Mouse (Mus musculus): ENCODE measurements around the gene Cyfip1. TPM values are rescaled to one million over a fixed set of nuclear protein-coding genes. Genes with fewer than 3 reads are reported as not detected.
A peak's percentile ranks its signal among the peaks of the same experiment; 100 is the strongest.

The Cyfip1 gene
- total RNA-seq, 2 experiments from 2014 or later: 68.1 to 75.4 TPM

GRCm38 (mm10) chr7:55868247-55868646 is 26.7 kb downstream of the Cyfip1 start:
- DNase-seq (ENCODE audit: extremely low spot score in 1 of 2, low spot score in 2 of 2): no peak
- H3K4me3 ChIP-seq: no peak overlapping the region
- no peak for TF ChIP-seq CTCF (IDR thresholded peaks at IDR 0.05)
- intact Hi-C loops (cut with DNase I): no loop called here
- H3K27ac ChIP-seq: no peak overlapping the region

GRCm38 (mm10) chr7:55869220-55869619 is 27.7 kb downstream of the Cyfip1 start:
- DNase-seq (ENCODE audit: extremely low spot score in 1 of 2, low spot score in 2 of 2): no peak
- Histone ChIP-seq H3K4me3 (no peak overlapping the region), H3K27ac (no peak overlapping the region)
- intact Hi-C loops (cut with DNase I): no loop called here
- TF ChIP-seq CTCF (IDR thresholded peaks at IDR 0.05): no peak

DNA sequence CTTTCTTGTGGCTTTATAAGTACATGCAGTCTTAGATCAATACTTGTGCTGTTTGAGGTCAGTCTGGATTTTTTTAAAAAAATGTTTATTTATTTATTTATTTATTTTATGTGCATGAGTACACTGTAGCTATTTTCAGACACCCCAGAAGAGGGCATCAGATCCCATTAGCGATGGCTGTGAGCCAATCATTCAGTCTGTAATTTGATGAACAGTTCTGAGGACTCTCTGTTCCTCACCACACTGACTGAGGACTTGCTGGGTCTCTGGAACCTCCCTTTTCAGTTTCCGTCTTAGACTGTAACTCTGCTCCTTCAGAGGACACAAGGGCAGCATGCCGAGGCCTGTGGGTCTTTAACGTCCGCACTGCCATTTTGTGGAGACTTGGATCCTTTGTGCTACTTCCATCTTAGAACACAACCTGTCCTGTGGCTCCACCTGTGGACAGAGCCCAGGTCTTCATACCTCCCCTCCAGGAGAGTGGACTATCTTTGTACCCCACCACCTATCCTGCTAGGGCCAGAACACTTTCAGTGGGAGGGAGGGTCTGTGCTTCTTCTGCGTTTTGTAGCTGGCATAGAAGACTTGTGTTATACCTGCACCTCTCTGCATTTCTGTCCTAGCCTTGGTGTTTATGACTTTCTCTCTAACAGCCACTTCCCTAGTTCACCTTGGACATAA is 28.9 kb downstream of the Cyfip1 start:
- H3K4me3 ChIP-seq: no peak overlapping the region
- intact Hi-C loops (cut with DNase I): no loop called here
- DNase-seq (ENCODE audit: extremely low spot score in 1 of 2, low spot score in 2 of 2): no peak
- H3K27ac ChIP-seq: no peak overlapping the region
- peak; percentile 10; the same call in 1 of the 2 replicates for TF ChIP-seq CTCF (IDR thresholded peaks at IDR 0.05)

GRCm38 (mm10) chr7:55871476-55871875 is 29.9 kb downstream of the Cyfip1 start:
- Histone ChIP-seq H3K27ac (no peak overlapping the region), H3K4me3 (no peak overlapping the region)
- no peak for TF ChIP-seq CTCF (IDR thresholded peaks at IDR 0.05)
- intact Hi-C loops (cut with DNase I): no loop called here
- no peak for DNase-seq (ENCODE audit: extremely low spot score in 1 of 2, low spot score in 2 of 2)

DNA sequence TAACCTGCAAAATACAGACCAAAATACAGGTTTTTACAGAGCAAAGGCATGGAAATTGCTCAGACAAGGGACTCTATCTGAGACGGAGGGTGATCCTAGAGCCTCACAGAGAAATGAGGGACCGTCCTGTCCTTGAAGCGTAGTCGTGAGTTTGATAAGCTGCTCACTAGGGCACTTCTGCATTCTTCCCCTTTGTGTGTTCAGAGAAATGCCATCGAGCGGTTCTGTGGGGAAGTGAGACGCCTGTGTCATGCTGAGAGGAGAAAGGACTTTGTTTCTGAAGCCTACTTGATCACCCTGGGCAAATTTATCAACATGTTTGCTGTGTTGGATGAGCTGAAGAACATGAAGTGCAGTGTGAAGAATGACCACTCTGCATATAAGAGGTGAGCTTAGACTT is 33.2 kb downstream of the Cyfip1 start:
- H3K27ac ChIP-seq: no peak overlapping the region
- intact Hi-C loops (cut with DNase I): no loop called here
- TF ChIP-seq CTCF (IDR thresholded peaks at IDR 0.05): no peak
- DNase-seq (ENCODE audit: extremely low spot score in 1 of 2, low spot score in 2 of 2): no peak
- H3K4me3 ChIP-seq: no peak overlapping the region

DNA sequence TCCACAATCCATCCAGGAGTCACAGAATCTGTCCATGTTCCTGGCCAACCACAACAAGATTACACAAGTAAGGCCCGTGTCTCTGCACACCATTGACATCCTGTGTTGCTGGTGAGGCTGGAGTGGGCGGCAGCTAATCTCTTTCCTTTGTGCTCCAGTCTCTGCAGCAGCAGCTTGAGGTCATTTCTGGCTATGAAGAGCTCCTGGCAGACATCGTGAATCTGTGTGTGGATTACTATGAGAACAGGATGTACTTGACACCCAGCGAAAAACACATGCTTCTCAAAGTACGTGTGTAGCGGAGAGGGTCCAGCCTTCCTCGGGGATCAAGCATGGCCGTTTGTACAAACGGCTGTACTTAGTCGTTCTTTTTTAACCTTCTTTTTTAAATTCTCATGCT is 36.2 kb downstream of the Cyfip1 start:
- no peak for TF ChIP-seq CTCF (IDR thresholded peaks at IDR 0.05)
- Histone ChIP-seq H3K27ac (no peak overlapping the region), H3K4me3 (no peak overlapping the region)
- intact Hi-C loops (cut with DNase I): no loop called here
- DNase-seq (ENCODE audit: extremely low spot score in 1 of 2, low spot score in 2 of 2): no peak

DNA sequence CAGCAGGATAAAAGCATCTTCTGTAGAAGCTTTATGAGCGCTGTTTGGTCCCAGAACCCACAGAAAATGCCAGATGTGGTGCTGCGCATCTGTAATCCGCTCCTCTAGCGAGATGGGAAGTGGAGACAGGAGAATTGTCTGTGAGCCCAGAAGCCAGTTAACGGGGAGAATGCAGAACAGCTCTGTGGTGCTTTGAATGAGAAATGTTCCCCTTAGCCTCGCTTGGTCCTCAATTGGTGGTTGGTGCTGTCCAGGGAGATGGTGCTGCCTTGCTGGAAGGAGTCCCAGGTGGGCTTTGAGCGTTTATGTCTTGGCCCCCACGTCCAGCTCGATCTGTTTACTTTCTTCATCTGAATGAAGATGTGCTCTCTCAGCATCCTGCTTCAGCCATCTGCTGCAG is 39.3 kb downstream of the Cyfip1 start:
- no peak overlapping the region; the same call in 1 of the 2 replicates for H3K27ac ChIP-seq

GRCm38 (mm10) chr7:55888603-55889002 is 47.1 kb downstream of the Cyfip1 start:
- Histone ChIP-seq H3K27ac (no peak overlapping the region), H3K4me3 (no peak overlapping the region)
- intact Hi-C loops (cut with DNase I): no loop called here
- TF ChIP-seq CTCF (IDR thresholded peaks at IDR 0.05): no peak
- no peak for DNase-seq (ENCODE audit: extremely low spot score in 1 of 2, low spot score in 2 of 2)

More for the DNA sequence above, 39.3 kb downstream of the Cyfip1 start:
- no peak overlapping the region for H3K4me3 ChIP-seq
- DNase-seq (ENCODE audit: extremely low spot score in 1 of 2, low spot score in 2 of 2): no peak
- no peak for TF ChIP-seq CTCF (IDR thresholded peaks at IDR 0.05)
- intact Hi-C loops (cut with DNase I): no loop called here

- no peak overlapping the region for H3K4me3 ChIP-seq
- no peak for DNase-seq (ENCODE audit: extremely low spot score in 1 of 2, low spot score in 2 of 2)
- intact Hi-C loops (cut with DNase I): loop anchor here (5.0 kb wide), 1 partner anchor 48 kb away; the partner anchor contains the start of gene Cyfip1
- TF ChIP-seq CTCF (IDR thresholded peaks at IDR 0.05): no peak
- H3K27ac ChIP-seq: 0 out of 2 replicates have a peak overlapping the region, but pooled peaks have one; percentile 3
Observed at GRCm38 (mm10) chr7:55889996-55890395, 48.5 kb downstream of the Cyfip1 start.

DNA sequence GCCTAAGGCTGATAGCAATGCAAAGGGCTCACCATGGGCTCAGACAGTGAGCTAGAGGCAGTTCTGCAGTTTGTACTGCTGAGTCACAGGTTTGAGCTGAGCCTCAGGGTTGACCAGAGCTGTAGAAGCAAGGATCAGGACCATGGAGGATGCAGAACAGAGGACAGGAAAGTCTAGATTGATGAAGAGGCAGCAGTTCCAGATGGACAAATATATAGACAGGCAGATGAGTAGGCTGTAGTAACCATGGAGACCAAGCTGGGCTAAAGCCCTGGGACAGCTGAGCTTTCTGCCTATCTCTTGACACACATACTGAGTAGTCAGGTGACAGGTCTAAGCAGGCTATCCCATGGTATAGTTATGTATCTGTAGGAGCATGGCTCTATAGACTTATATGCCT is 49.2 kb downstream of the Cyfip1 start:
- no peak for DNase-seq (ENCODE audit: extremely low spot score in 1 of 2, low spot score in 2 of 2)
- TF ChIP-seq CTCF (IDR thresholded peaks at IDR 0.05): no peak
- Histone ChIP-seq H3K4me3 (no peak overlapping the region), H3K27ac (peak overlapping the region; percentile 56; the same call in 1 of the 2 replicates)
- intact Hi-C loops (cut with DNase I): loop anchor here (5.0 kb wide), 1 partner anchor 48 kb away; the partner anchor contains the start of gene Cyfip1

GRCm38 (mm10) chr7:55891797-55892196 is 50.3 kb downstream of the Cyfip1 start:
- intact Hi-C loops (cut with DNase I): loop anchor here (5.0 kb wide), 1 partner anchor 49 kb away; the partner anchor contains the start of gene Cyfip1
- H3K27ac ChIP-seq: peak overlapping the region; percentile 19; the same call in 1 of the 2 replicates
- no peak for TF ChIP-seq CTCF (IDR thresholded peaks at IDR 0.05)
- DNase-seq (ENCODE audit: extremely low spot score in 1 of 2, low spot score in 2 of 2): no peak
- no peak overlapping the region for H3K4me3 ChIP-seq

DNA sequence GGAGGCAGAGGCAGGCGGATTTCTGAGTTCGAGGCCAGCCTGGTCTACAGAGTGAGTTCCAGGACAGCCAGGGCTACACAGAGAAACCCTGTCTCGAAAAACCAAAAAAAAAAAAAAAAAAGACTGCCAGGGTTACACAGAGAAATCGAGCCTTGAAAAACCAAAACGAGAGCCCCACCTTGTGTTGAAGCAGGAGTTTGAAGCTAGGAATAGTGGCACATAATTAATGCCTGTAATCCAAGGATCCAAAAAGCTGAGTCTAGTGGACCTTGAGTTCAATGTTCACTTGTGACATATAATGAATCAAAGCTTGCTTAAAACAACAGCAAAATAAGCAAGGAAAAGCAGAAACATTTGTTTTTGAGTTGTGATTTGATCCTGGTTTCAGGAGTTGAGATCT is 62.2 kb downstream of the Cyfip1 start:
- no peak overlapping the region for H3K27ac ChIP-seq
- no peak overlapping the region for H3K4me3 ChIP-seq
- intact Hi-C loops (cut with DNase I): no loop called here
- DNase-seq (ENCODE audit: extremely low spot score in 1 of 2, low spot score in 2 of 2): no peak
- no peak for TF ChIP-seq CTCF (IDR thresholded peaks at IDR 0.05)

GRCm38 (mm10) chr7:55905449-55905848 is 63.9 kb downstream of the Cyfip1 start:
- DNase-seq (ENCODE audit: extremely low spot score in 1 of 2, low spot score in 2 of 2): no peak
- intact Hi-C loops (cut with DNase I): loop anchor here (5.0 kb wide), 1 partner anchor 98 kb away; no protein-coding TSS in a partner anchor
- no peak overlapping the region for H3K4me3 ChIP-seq
- TF ChIP-seq CTCF (IDR thresholded peaks at IDR 0.05): peak; percentile 19
- H3K27ac ChIP-seq: no peak overlapping the region
